Mouse (Mus musculus) ES-Bruce4 (cell line): ENCODE data around the gene Dner. TPM values are rescaled to one million over a fixed set of nuclear protein-coding genes. Genes with fewer than 3 reads are reported as not detected.

Experiments used
- H3K27ac ChIP-seq: 2 replicates; pipeline ENCODE4 v1.5.1; 2012; ENCODE audit warnings: low read length, inconsistent platforms; ENCODE audit not compliant: insufficient read depth
- H3K27me3 ChIP-seq: 2 replicates; pipeline ENCODE4 v1.6.1; 2012; ENCODE audit warnings: mild to moderate bottlenecking, low read length, inconsistent platforms; ENCODE audit not compliant: control insufficient read depth, poor library complexity, insufficient read depth, severe bottlenecking
- H3K36me3 ChIP-seq: 2 replicates; pipeline ENCODE4 v1.6.1; 2012; ENCODE audit warnings: inconsistent platforms, mild to moderate bottlenecking, low read length, moderate library complexity; ENCODE audit not compliant: control insufficient read depth, poor library complexity, insufficient read depth, severe bottlenecking
- H3K4me1 ChIP-seq: one replicate; pipeline ENCODE4 v1.8.1; 2011; ENCODE audit warnings: low read length; ENCODE audit not compliant: control insufficient read depth, insufficient read depth
- H3K4me3 ChIP-seq: 2 replicates; pipeline ENCODE4 v1.5.1; 2011; ENCODE audit warnings: low read depth, mild to moderate bottlenecking, low read length
- H3K9ac ChIP-seq: 2 replicates; pipeline ENCODE4 v1.6.1; 2012; ENCODE audit warnings: low read depth, mild to moderate bottlenecking, inconsistent platforms; ENCODE audit not compliant: poor library complexity, severe bottlenecking
- H3K9me3 ChIP-seq: replicated peaks from 2 replicates; pipeline ENCODE4 v1.6.1; 2012; ENCODE audit warnings: mild to moderate bottlenecking, low read length, inconsistent platforms; ENCODE audit not compliant: control insufficient read depth, poor library complexity, insufficient read depth, severe bottlenecking
- CTCF ChIP-seq: IDR thresholded peaks from one replicate; pipeline ENCODE4 v1.8.1; 2011; ENCODE audit warnings: low read depth, low read length
- EP300 ChIP-seq: IDR thresholded peaks from 2 replicates; pipeline ENCODE4 v1.6.1; 2011; ENCODE audit warnings: low read depth, low read length; ENCODE audit not compliant: insufficient read depth
- POLR2A ChIP-seq: IDR thresholded peaks from one replicate; pipeline ENCODE4 v1.8.1; 2011; ENCODE audit warnings: low read length; ENCODE audit not compliant: insufficient read depth
- polyA plus RNA-seq: library from polyadenylated mRNA; stranded (reverse); fragments of >200 nt; gene quantifications from 2 replicates; pipeline ENCODE4 v1.2.4, GENCODE M21; 2011; ENCODE audit warnings: low read depth; ENCODE audit not compliant: missing spikeins, insufficient read depth, insufficient read length

The Dner gene
- polyA plus RNA-seq, 1 experiment, result 9.5 TPM

GRCm38 (mm10) chr1:84362709-84363617, 333.1 kb downstream of the Dner start:
- Histone ChIP-seq H3K36me3 (no peaks in the 10 kb centered on the region), H3K9me3 (no peaks in the 10 kb centered on the region), H3K9ac (no peak overlapping the region), H3K27ac (no peak overlapping the region), H3K27me3 (no peaks in the 10 kb centered on the region), H3K4me3 (no peak overlapping the region), H3K4me1 (no peaks in the 10 kb centered on the region)
- no peak for TF ChIP-seq CTCF
- TF ChIP-seq EP300, result no peak
- no peak for TF ChIP-seq POLR2A

GRCm38 (mm10) chr1:84362209-84362608, 333.8 kb downstream of the Dner start:
- H3K27me3 ChIP-seq, result no peaks in the 10 kb centered on the region
- TF ChIP-seq POLR2A (no peak), EP300 (no peak), CTCF (no peak)
- no peaks in the 10 kb centered on the region for H3K9me3 ChIP-seq
- H3K36me3 ChIP-seq, result no peaks in the 10 kb centered on the region
- no peak overlapping the region for H3K9ac ChIP-seq
- H3K4me3 ChIP-seq, result no peak overlapping the region
- H3K4me1 ChIP-seq, result no peaks in the 10 kb centered on the region
- H3K27ac ChIP-seq, result no peak overlapping the region

- Histone ChIP-seq H3K9ac (no peak overlapping the region), H3K9me3 (no peaks in the 10 kb centered on the region), H3K27me3 (no peaks in the 10 kb centered on the region), H3K4me3 (no peak overlapping the region), H3K4me1 (no peaks in the 10 kb centered on the region), H3K36me3 (no peaks in the 10 kb centered on the region), H3K27ac (no peak overlapping the region)
- TF ChIP-seq CTCF, result no peak
- no peak for TF ChIP-seq EP300
- no peak for TF ChIP-seq POLR2A
Observed at GRCm38 (mm10) chr1:84361389-84361788, 334.6 kb downstream of the Dner start.

GRCm38 (mm10) chr1:84359611-84360500, 336.2 kb downstream of the Dner start:
- Histone ChIP-seq H3K27me3 (no peaks in the 10 kb centered on the region), H3K4me1 (no peaks in the 10 kb centered on the region), H3K36me3 (no peaks in the 10 kb centered on the region), H3K9me3 (no peaks in the 10 kb centered on the region), H3K27ac (no peak overlapping the region), H3K9ac (no peak overlapping the region), H3K4me3 (no peak overlapping the region)
- TF ChIP-seq EP300 (no peak), POLR2A (no peak), CTCF (no peak)

GRCm38 (mm10) chr1:84357216-84357615, 338.8 kb downstream of the Dner start:
- Histone ChIP-seq H3K4me3 (no peak overlapping the region), H3K27ac (no peak overlapping the region), H3K4me1 (no peaks in the 10 kb centered on the region), H3K9me3 (no peaks in the 10 kb centered on the region), H3K36me3 (no peaks in the 10 kb centered on the region), H3K27me3 (no peaks in the 10 kb centered on the region), H3K9ac (no peak overlapping the region)
- TF ChIP-seq CTCF (no peak), EP300 (no peak), POLR2A (no peak)

GRCm38 (mm10) chr1:84350262-84350661, 345.8 kb downstream of the Dner start:
- TF ChIP-seq EP300 (no peak), POLR2A (no peak), CTCF (no peak)
- no peaks in the 10 kb centered on the region for H3K36me3 ChIP-seq

More at GRCm38 (mm10) chr1:84350262-84350661, 345.8 kb downstream of the Dner start:
- Histone ChIP-seq H3K4me3 (no peak overlapping the region), H3K9me3 (no peaks in the 10 kb centered on the region), H3K27ac (no peak overlapping the region), H3K9ac (no peak overlapping the region), H3K4me1 (no peaks in the 10 kb centered on the region), H3K27me3 (no peaks in the 10 kb centered on the region)
